Mouse (Mus musculus) megakaryocyte-erythroid progenitor cell, adult 5 weeks (primary cell): ENCODE data around the gene Eef2kmt. TPM values are rescaled to one million over a fixed set of nuclear protein-coding genes. Genes with fewer than 3 reads are reported as not detected.

Source experiments
- polyA plus RNA-seq: library from polyadenylated mRNA; stranded (reverse); fragments of >175 nt; gene quantifications from 2 replicates; pipeline ENCODE4 v1.2.3, GENCODE M21; 2012

Eef2kmt gene
- 3.7 and 3.8 TPM in 2 replicates for polyA plus RNA-seq

GRCm38 (mm10) chr16:5255779-5256496, at the start of gene Eef2kmt:
TSS of gene Eef2kmt (minus strand) at chr16:5255983.

GRCm38 (mm10) chr16:5233418-5234313, 22.1 kb downstream of the Eef2kmt start, which contains the start of gene Alg1:
TSS of gene Alg1 (plus strand) at chr16:5233621.

GRCm38 (mm10) chr16:5222140-5222539, 33.6 kb downstream of the Eef2kmt start, which contains the start of gene AU021092:
TSS of gene AU021092 (minus strand) at chr16:5222299.

GRCm38 (mm10) chr16:5203668-5204433, 51.9 kb downstream of the Eef2kmt start, which contains the start of gene Nagpa:
TSS of gene Nagpa (minus strand) at chr16:5204012.

Other genes starting within 250 kb of the Eef2kmt start
- not detected in 2 replicates for gene Smim22, start 248.7 kb downstream of the Eef2kmt start, polyA plus RNA-seq
- 111 and 130 TPM in 2 replicates for gene Rogdi, start 242.4 kb downstream of the Eef2kmt start, polyA plus RNA-seq
- gene Glyr1, start 206.1 kb downstream of the Eef2kmt start, polyA plus RNA-seq, result 23.6 and 25.3 TPM in 2 replicates
- 20.0 and 22.6 TPM in 2 replicates for gene Ubn1, start 205.9 kb downstream of the Eef2kmt start, polyA plus RNA-seq
- 0.02 TPM in 1 of 2 replicates, not detected in the other for gene Ppl, start 123.6 kb downstream of the Eef2kmt start, polyA plus RNA-seq
- gene Sec14l5, start 108.9 kb downstream of the Eef2kmt start, polyA plus RNA-seq, result not detected in 2 replicates
- 54.6 and 72.0 TPM in 2 replicates for gene Nagpa, start 52.0 kb downstream of the Eef2kmt start, polyA plus RNA-seq
- not detected in 2 replicates for gene AU021092, start 33.7 kb downstream of the Eef2kmt start, polyA plus RNA-seq
- 13.6 and 14.8 TPM in 2 replicates for gene Alg1, start 22.4 kb downstream of the Eef2kmt start, polyA plus RNA-seq